Mouse (Mus musculus): ENCODE measurements around the gene Usp40. TPM values are rescaled to one million over a fixed set of nuclear protein-coding genes. Genes with fewer than 3 reads are reported as not detected.
"Not testable (repeated sequence)": the region's sequence is repeated elsewhere in the genome, so short reads cannot be mapped to it uniquely, and the experiment has no call there.

The Usp40 gene
- total RNA-seq (2021), result 10 to 100 TPM; 18.0 to 24.6 TPM

GRCm38 (mm10) chr1:88008211-88008697 is at the start of gene Usp40:
Usp40 (minus strand) TSS chr1:88008551.
- DNase-seq (ENCODE audit: extremely low spot score in 1 of 2, low spot score in 1 of 2), result peak; percentile 66 to 85

GRCm38 (mm10) chr1:88055088-88055487 is 46.7 kb upstream of the Usp40 start, which contains the start of gene Ugt1a10:
Ugt1a10 (plus strand) TSS chr1:88055388.
- no peak for DNase-seq (ENCODE audit: extremely low spot score in 1 of 2, low spot score in 1 of 2)

GRCm38 (mm10) chr1:88047408-88047807 is 39.1 kb upstream of the Usp40 start:
- not testable (repeated sequence) for DNase-seq (ENCODE audit: extremely low spot score in 1 of 2, low spot score in 1 of 2)

GRCm38 (mm10) chr1:88044832-88045437 is 36.6 kb upstream of the Usp40 start:
- not testable (repeated sequence) for DNase-seq (ENCODE audit: extremely low spot score in 1 of 2, low spot score in 1 of 2)

- DNase-seq (ENCODE audit: extremely low spot score in 1 of 2, low spot score in 1 of 2), result not testable (repeated sequence)
Measured at GRCm38 (mm10) chr1:88043044-88043443, 34.7 kb upstream of the Usp40 start.

- DNase-seq (ENCODE audit: extremely low spot score in 1 of 2, low spot score in 1 of 2), result not testable (repeated sequence)
Measured at GRCm38 (mm10) chr1:88025244-88025643, 16.9 kb upstream of the Usp40 start.

GRCm38 (mm10) chr1:88015371-88015770 is 7.0 kb upstream of the Usp40 start:
- no peak for DNase-seq (ENCODE audit: extremely low spot score in 1 of 2, low spot score in 1 of 2)

GRCm38 (mm10) chr1:88014671-88015070 is 6.3 kb upstream of the Usp40 start:
- DNase-seq (ENCODE audit: extremely low spot score in 1 of 2, low spot score in 1 of 2), result no peak

- DNase-seq (ENCODE audit: extremely low spot score in 1 of 2, low spot score in 1 of 2), result no peak
Measured at GRCm38 (mm10) chr1:88014194-88014593, 5.8 kb upstream of the Usp40 start.

- DNase-seq (ENCODE audit: extremely low spot score in 1 of 2, low spot score in 1 of 2), result no peak
Measured at GRCm38 (mm10) chr1:88013726-88014125, 5.4 kb upstream of the Usp40 start.

GRCm38 (mm10) chr1:88009521-88009920 is 1.2 kb upstream of the Usp40 start:
- DNase-seq (ENCODE audit: extremely low spot score in 1 of 2, low spot score in 1 of 2), result no peak

- no peak for DNase-seq (ENCODE audit: extremely low spot score in 1 of 2, low spot score in 1 of 2)
Measured at GRCm38 (mm10) chr1:88008735-88009134, 384 bp upstream of the Usp40 start.

- no peak for DNase-seq (ENCODE audit: extremely low spot score in 1 of 2, low spot score in 1 of 2)
Measured at GRCm38 (mm10) chr1:88007692-88008210, 600 bp downstream of the Usp40 start.

GRCm38 (mm10) chr1:87992716-87993115 is 15.6 kb downstream of the Usp40 start:
- DNase-seq (ENCODE audit: extremely low spot score in 1 of 2, low spot score in 1 of 2), result no peak

GRCm38 (mm10) chr1:87982291-87982690 is 26.1 kb downstream of the Usp40 start:
- DNase-seq (ENCODE audit: extremely low spot score in 1 of 2, low spot score in 1 of 2), result no peak

- no peak for DNase-seq (ENCODE audit: extremely low spot score in 1 of 2, low spot score in 1 of 2)
Measured at GRCm38 (mm10) chr1:87970381-87970780, 38.0 kb downstream of the Usp40 start.

- no peak for DNase-seq (ENCODE audit: extremely low spot score in 1 of 2, low spot score in 1 of 2)
Measured at GRCm38 (mm10) chr1:87961459-87962167, 46.7 kb downstream of the Usp40 start.

GRCm38 (mm10) chr1:87960752-87961151 is 47.6 kb downstream of the Usp40 start:
- DNase-seq (ENCODE audit: extremely low spot score in 1 of 2, low spot score in 1 of 2), result no peak

- DNase-seq (ENCODE audit: extremely low spot score in 1 of 2, low spot score in 1 of 2), result no peak
Measured at GRCm38 (mm10) chr1:87959998-87960431, 48.3 kb downstream of the Usp40 start.

GRCm38 (mm10) chr1:87959532-87959931 is 48.8 kb downstream of the Usp40 start:
- DNase-seq (ENCODE audit: extremely low spot score in 1 of 2, low spot score in 1 of 2), result no peak

- DNase-seq (ENCODE audit: extremely low spot score in 1 of 2, low spot score in 1 of 2), result no peak
Measured at GRCm38 (mm10) chr1:87958931-87959330, 49.4 kb downstream of the Usp40 start.

Data from layer of hippocampus, postnatal 25 days (tissue).